Mouse (Mus musculus): ENCODE measurements around the gene Slc30a6.

DNA sequence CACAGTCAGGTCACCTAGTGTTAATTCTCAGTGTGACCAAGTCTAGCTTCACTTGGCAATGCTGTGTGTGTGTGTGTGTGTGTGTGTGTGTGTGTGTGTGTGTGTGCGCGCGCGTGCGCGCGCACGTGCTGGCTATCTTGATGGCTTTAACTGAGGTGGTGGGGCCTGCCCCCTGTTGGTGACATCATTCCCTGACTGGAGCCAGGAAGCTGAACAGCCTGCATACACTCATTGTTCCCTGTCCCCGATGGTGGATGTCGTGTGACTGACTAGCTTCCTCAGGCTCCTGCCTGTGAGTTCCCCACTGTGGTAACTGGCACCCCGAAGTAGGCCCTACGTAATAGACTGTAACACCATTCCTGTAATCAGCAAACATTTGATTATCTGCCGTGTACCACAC is 36.1 kb downstream of the Slc30a6 start:
- TF ChIP-seq CTCF (IDR thresholded peaks at IDR 0.05; ENCODE audit: borderline replicate concordance, insufficient read depth, low read depth, low read length) = no peak
- no peak for TF ChIP-seq POLR2A (IDR thresholded peaks at IDR 0.05; ENCODE audit: borderline replicate concordance, insufficient read depth, low read length)
